ENCODE assay signal across 8 mouse cellular contexts in the genomic region with DNA sequence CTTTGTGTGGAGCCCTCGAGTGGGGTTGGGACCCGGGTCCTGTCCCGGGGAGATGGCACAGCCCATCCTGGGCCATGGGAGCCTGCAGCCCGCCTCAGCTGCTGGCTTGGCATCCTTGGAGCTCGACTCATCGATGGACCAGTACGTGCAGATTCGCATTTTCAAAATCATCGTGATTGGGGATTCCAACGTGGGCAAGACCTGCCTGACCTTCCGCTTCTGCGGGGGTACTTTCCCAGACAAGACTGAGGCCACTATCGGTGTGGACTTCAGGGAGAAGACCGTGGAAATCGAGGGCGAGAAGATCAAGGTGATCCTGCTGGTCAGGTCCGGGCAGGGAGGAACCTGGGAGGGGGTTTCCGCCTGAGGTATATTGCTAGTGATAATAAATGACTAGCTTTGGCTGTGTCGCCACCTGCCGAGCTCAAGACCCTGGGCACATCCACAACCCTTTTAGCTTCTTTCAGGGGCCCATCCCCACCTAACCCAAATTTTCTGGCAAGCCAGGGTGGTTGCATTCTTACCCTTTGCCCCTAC. TPM values are rescaled to one million over a fixed set of nuclear protein-coding genes. Genes with fewer than 3 reads are reported as not detected.
DNase-seq lines count a peak whose midpoint lies in the region; ATAC-seq and TF ChIP-seq lines count a peak whose summit lies in the region.
"Had no signal": no experiment of that assay in that cellular context is flagged by ENCODE, and none has a peak within 500 bp of the region (broad histone marks: within the 10 kb centered on the region; RNA-seq: fewer than 3 reads in every experiment).

No protein-coding gene starts in this region.

- H3K4me3 ChIP-seq in kidney, postnatal 0 days (replicated peaks; ENCODE audit: low read depth, low read length): peak overlapping the region; percentile 38
- H3K4me3 ChIP-seq in embryonic facial prominence, embryonic 10.5 days: peak overlapping the region; percentile 60
- peak overlapping the region; percentile 50 for H3K4me3 ChIP-seq in hindbrain, embryonic 12.5 days
- peak overlapping the region; percentile 52 for H3K4me3 ChIP-seq in midbrain, embryonic 12.5 days
- H3K4me3 ChIP-seq: myocyte had no signal

- no peaks in the 10 kb centered on the region for H3K4me1 ChIP-seq in kidney, postnatal 0 days (replicated peaks; ENCODE audit: insufficient read depth, low read length)
- H3K4me1 ChIP-seq in embryonic facial prominence, embryonic 10.5 days: peaks cover 5% of the 10 kb centered on the region; the same call in 1 of the 2 replicates
- peaks cover 9% of the 10 kb centered on the region; the same call in 1 of the 2 replicates for H3K4me1 ChIP-seq in hindbrain, embryonic 12.5 days
- 0 out of 2 replicates have a peak, but pooled peaks cover 4% of the 10 kb centered on the region for H3K4me1 ChIP-seq in midbrain, embryonic 12.5 days

- DNase-seq in kidney, postnatal 0 days (ENCODE audit: low spot score): no peak
- DNase-seq in kidney, postnatal 14 days: no peak
- DNase-seq in embryonic facial prominence, embryonic 10.5 days (ENCODE audit: low spot score): no peak
- DNase-seq in frontal cortex, adult 2 months (ENCODE audit: extremely low spot score in 1 of 2, low spot score in 1 of 2): no peak
- DNase-seq in Muller cell, postnatal 12 days (ENCODE audit: inconsistent ontology term): no peak

- H3K9ac ChIP-seq in kidney, postnatal 0 days (ENCODE audit: low read depth, low read length): peak overlapping the region; percentile 54
- peak overlapping the region; percentile 68 for H3K9ac ChIP-seq in hindbrain, embryonic 12.5 days
- H3K9ac ChIP-seq in midbrain, embryonic 12.5 days (replicated peaks): peak overlapping the region; percentile 70

- 30% methylated on average over 20 of the region's 20 CpGs for WGBS in kidney, postnatal 0 days
- WGBS in embryonic facial prominence, embryonic 10.5 days: 20% methylated on average over 20 of the region's 20 CpGs
- WGBS in hindbrain, embryonic 12.5 days: 31% methylated on average over 20 of the region's 20 CpGs
- WGBS in midbrain, embryonic 12.5 days: 29% methylated on average over 20 of the region's 20 CpGs

- H3K27ac ChIP-seq in kidney, postnatal 0 days: no peak overlapping the region
- H3K27ac ChIP-seq in embryonic facial prominence, embryonic 10.5 days (replicated peaks): peak overlapping the region; percentile 77
- H3K27ac ChIP-seq in hindbrain, embryonic 12.5 days: peak overlapping the region; percentile 92
- peak overlapping the region; percentile 91 for H3K27ac ChIP-seq in midbrain, embryonic 12.5 days (replicated peaks)

- H3K9me3 ChIP-seq in kidney, postnatal 0 days (replicated peaks; ENCODE audit: low read length): no peaks in the 10 kb centered on the region
- no peaks in the 10 kb centered on the region for H3K9me3 ChIP-seq in embryonic facial prominence, embryonic 10.5 days
- no peaks in the 10 kb centered on the region for H3K9me3 ChIP-seq in hindbrain, embryonic 12.5 days (replicated peaks)
- no peaks in the 10 kb centered on the region for H3K9me3 ChIP-seq in midbrain, embryonic 12.5 days

- no peaks in the 10 kb centered on the region for H3K36me3 ChIP-seq in kidney, postnatal 0 days (ENCODE audit: insufficient read depth, low read length)
- no peaks in the 10 kb centered on the region for H3K36me3 ChIP-seq in embryonic facial prominence, embryonic 10.5 days (replicated peaks)
- no peaks in the 10 kb centered on the region for H3K36me3 ChIP-seq in hindbrain, embryonic 12.5 days
- no peaks in the 10 kb centered on the region for H3K36me3 ChIP-seq in midbrain, embryonic 12.5 days

- peak overlapping the region; percentile 66 for H3K4me2 ChIP-seq in kidney, postnatal 0 days (ENCODE audit: low read length)
- peak overlapping the region; percentile 67 for H3K4me2 ChIP-seq in hindbrain, embryonic 12.5 days (replicated peaks)
- peak overlapping the region; percentile 63 for H3K4me2 ChIP-seq in midbrain, embryonic 12.5 days (replicated peaks)

- TF ChIP-seq CTCF in kidney, postnatal 0 days (IDR thresholded peaks at IDR 0.05; ENCODE audit: low read depth): peak; percentile 28; the same call in 1 of the 2 replicates

- no peak for ATAC-seq in kidney, postnatal 0 days (replicated peaks; ENCODE audit: low FRiP score, low read depth)
- no peak for ATAC-seq in hindbrain, embryonic 12.5 days (ENCODE audit: low FRiP score)
- ATAC-seq in midbrain, embryonic 12.5 days (ENCODE audit: low FRiP score, low read depth): no peak

- no peaks in the 10 kb centered on the region for H3K27me3 ChIP-seq in kidney, postnatal 0 days (ENCODE audit: insufficient read depth, low read length)
- peaks cover 24% of the 10 kb centered on the region for H3K27me3 ChIP-seq in embryonic facial prominence, embryonic 10.5 days (replicated peaks; ENCODE audit: low read depth, poor library complexity, severe bottlenecking)
- H3K27me3 ChIP-seq in hindbrain, embryonic 12.5 days: no peaks in the 10 kb centered on the region
- H3K27me3 ChIP-seq in midbrain, embryonic 12.5 days: no peaks in the 10 kb centered on the region

RNA-seq across cellular contexts. Expression of a gene that starts 0.5 kb away (rescaled TPM):
- polyA plus RNA-seq in kidney, postnatal 0 days (2015; fragmentation: Nextera tagmentation; extraction: Ambion mirVana): 0.87 and 1.4 TPM in 2 replicates
- polyA plus RNA-seq in embryonic facial prominence, embryonic 10.5 days (2016; fragmentation: Nextera tagmentation; extraction: Ambion mirVana): 6.4 and 7.1 TPM in 2 replicates
- polyA plus RNA-seq in hindbrain, embryonic 12.5 days (2016; fragmentation: Nextera tagmentation; extraction: Ambion mirVana): 46.4 and 46.6 TPM in 2 replicates
- 39.2 and 45.0 TPM in 2 replicates for polyA plus RNA-seq in midbrain, embryonic 12.5 days (2016; fragmentation: Nextera tagmentation; extraction: Ambion mirVana)
- 65.6 and 66.1 TPM in 2 replicates for polyA plus RNA-seq in frontal cortex, adult 2 months (2012; rRNA removed)

RNA-seq across cellular contexts. Expression of a gene that starts 6.3 kb away (rescaled TPM):
- polyA plus RNA-seq in kidney, postnatal 0 days (2015; fragmentation: Nextera tagmentation; extraction: Ambion mirVana): 100 and 107 TPM in 2 replicates
- polyA plus RNA-seq in embryonic facial prominence, embryonic 10.5 days (2016; fragmentation: Nextera tagmentation; extraction: Ambion mirVana): 82.9 and 84.3 TPM in 2 replicates
- polyA plus RNA-seq in hindbrain, embryonic 12.5 days (2016; fragmentation: Nextera tagmentation; extraction: Ambion mirVana): 58.1 and 60.1 TPM in 2 replicates
- polyA plus RNA-seq in midbrain, embryonic 12.5 days (2016; fragmentation: Nextera tagmentation; extraction: Ambion mirVana): 61.8 and 63.2 TPM in 2 replicates
- 29.4 and 33.5 TPM in 2 replicates for polyA plus RNA-seq in frontal cortex, adult 2 months (2012; rRNA removed)

RNA-seq across cellular contexts. Expression of a gene that starts 56.7 kb away (rescaled TPM):
- polyA plus RNA-seq in kidney, postnatal 0 days (2015; fragmentation: Nextera tagmentation; extraction: Ambion mirVana): 2.2 and 2.4 TPM in 2 replicates
- 2.4 TPM in 2 replicates for polyA plus RNA-seq in embryonic facial prominence, embryonic 10.5 days (2016; fragmentation: Nextera tagmentation; extraction: Ambion mirVana)
- 2.1 and 2.9 TPM in 2 replicates for polyA plus RNA-seq in hindbrain, embryonic 12.5 days (2016; fragmentation: Nextera tagmentation; extraction: Ambion mirVana)
- 1.6 and 1.8 TPM in 2 replicates for polyA plus RNA-seq in midbrain, embryonic 12.5 days (2016; fragmentation: Nextera tagmentation; extraction: Ambion mirVana)
- polyA plus RNA-seq in frontal cortex, adult 2 months (2012; rRNA removed): 0.84 and 1.0 TPM in 2 replicates
